Comparison of ENCODE assay signal across 14 mouse cellular contexts in the genomic region with DNA sequence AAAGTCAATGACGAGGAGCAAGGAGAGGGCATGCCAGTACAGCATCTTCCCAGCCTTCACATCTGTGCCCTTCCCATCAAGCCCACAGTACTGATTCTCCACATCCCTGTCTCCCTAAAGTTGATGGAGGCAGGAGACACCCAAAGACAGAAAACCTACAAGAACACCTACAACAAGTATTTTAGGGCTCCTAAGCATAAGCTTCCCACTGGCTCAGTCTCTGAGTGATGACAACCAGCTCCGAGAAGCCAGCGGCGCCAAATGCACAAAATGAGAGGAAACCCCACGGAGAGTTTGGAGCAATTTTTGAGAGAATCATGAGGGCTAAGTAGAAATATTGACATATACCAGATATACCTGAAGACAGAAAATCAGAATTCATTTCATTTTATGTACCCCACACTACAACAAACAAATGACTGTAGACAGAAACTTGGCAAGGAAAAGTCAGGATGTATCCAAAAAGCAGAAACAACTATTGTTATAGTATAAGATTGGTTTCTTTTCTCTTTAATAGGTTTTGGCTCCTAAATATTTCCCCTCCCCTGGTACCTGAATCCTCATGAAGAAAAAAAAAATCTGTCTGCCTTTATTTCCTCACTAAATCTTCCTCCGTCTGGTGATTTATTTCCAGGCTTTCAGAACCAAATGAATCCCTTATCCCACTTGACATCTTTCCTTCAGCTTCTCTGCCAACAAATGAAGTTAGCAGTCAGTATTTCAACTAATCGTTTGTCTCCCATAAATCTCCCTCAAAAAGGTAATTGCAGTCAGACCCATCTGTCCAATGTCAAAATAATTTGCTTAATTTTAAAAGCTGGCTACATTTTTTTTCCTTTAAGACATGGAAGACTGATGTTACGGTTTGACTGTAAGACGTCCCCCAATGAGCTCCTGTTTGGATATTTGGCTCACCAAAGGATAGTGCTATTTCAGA.
DNase-seq lines count a peak whose midpoint lies in the region; TF ChIP-seq lines count a peak whose summit lies in the region.
"Had no signal": no experiment of that assay in that cellular context is flagged by ENCODE, and none has a peak within 500 bp of the region (broad histone marks: within the 10 kb centered on the region; RNA-seq: fewer than 3 reads in every experiment).

No protein-coding gene starts in this region.

- TF ChIP-seq POLR2A in brain, embryonic 14.5 days (IDR thresholded peaks at IDR 0.05; ENCODE audit: borderline replicate concordance, extremely low read depth, insufficient read depth, insufficient read length, poor library complexity, severe bottlenecking) = no peak

- DNase-seq in frontal cortex, postnatal 36 days (ENCODE audit: low spot score in 2 of 2) = peak; percentile 19 to 49
- DNase-seq in frontal cortex, postnatal 10 days (ENCODE audit: low spot score in 2 of 2) = no peak
- peak; percentile 51 for DNase-seq in brain, embryonic 14.5 days (ENCODE audit: low read depth)
- peak; percentile 11 for DNase-seq in mesoderm, embryonic 11.5 days (ENCODE audit: low read depth, low spot score)
- peak; percentile 7 for DNase-seq in right cerebral cortex, postnatal 4 days
- no peak for DNase-seq in lung, postnatal 25 days (ENCODE audit: low spot score)
- DNase-seq in cerebellum, adult 9-10 months = no peak
- DNase-seq: B cell, adult 2 months; gastrocnemius, postnatal 25 days; kidney, adult 18-20 months; kidney, postnatal 14 days; lung, adult 18-20 months; lung, postnatal 14 days; thymus, postnatal 36 days had no signal

- TF ChIP-seq CTCF in brain, embryonic 14.5 days (IDR thresholded peaks at IDR 0.05; ENCODE audit: borderline replicate concordance, extremely low read depth, insufficient read depth, insufficient read length) = no peak

Comparison
In these comparisons a context has a peak if more than half of its experiments do, and no peak if none do; other contexts are left out.
1. DNase-seq: peak in frontal cortex, postnatal 36 days (2 of 2), brain, embryonic 14.5 days (single experiment), mesoderm, embryonic 11.5 days (single experiment) and right cerebral cortex, postnatal 4 days (single experiment); none in frontal cortex, postnatal 10 days (0 of 2), lung, postnatal 25 days (single experiment) and cerebellum, adult 9-10 months (single experiment).